In genomic region chr11:32057389-32057788, GRCm38 (mm10) we compare ENCODE assay signal across 16 mouse cellular contexts. TPM values are rescaled to one million over a fixed set of nuclear protein-coding genes. Genes with fewer than 3 reads are reported as not detected.
DNase-seq lines count a peak whose midpoint lies in the region; ATAC-seq and TF ChIP-seq lines count a peak whose summit lies in the region.
"Had no signal": no experiment of that assay in that cellular context is flagged by ENCODE, and none has a peak within 500 bp of the region (broad histone marks: within the 10 kb centered on the region; RNA-seq: fewer than 3 reads in every experiment).

No protein-coding gene starts in this region.

- peaks cover 17% of the 10 kb centered on the region for H3K4me1 ChIP-seq in forebrain, embryonic 12.5 days
- peaks cover 30% of the 10 kb centered on the region for H3K4me1 ChIP-seq in forebrain, embryonic 16.5 days (replicated peaks; ENCODE audit: control insufficient read depth, insufficient read depth, low read length)
- H3K4me1 ChIP-seq in hindbrain, postnatal 0 days (ENCODE audit: insufficient read depth, low read length): peaks cover 4% of the 10 kb centered on the region; the same call in 1 of the 2 replicates
- H3K4me1 ChIP-seq in midbrain, postnatal 0 days (ENCODE audit: insufficient read depth, low read length): peaks cover 8% of the 10 kb centered on the region
- H3K4me1 ChIP-seq in kidney, embryonic 14.5 days (ENCODE audit: control insufficient read depth, insufficient read depth, low read length): no peaks in the 10 kb centered on the region
- H3K4me1 ChIP-seq: kidney, embryonic 15.5 days had no signal

- H3K27ac ChIP-seq in forebrain, embryonic 12.5 days: 0 out of 2 replicates have a peak overlapping the region, but pooled peaks have one; percentile 31
- peak overlapping the region; percentile 73 for H3K27ac ChIP-seq in forebrain, embryonic 16.5 days (ENCODE audit: low read length)
- 0 out of 2 replicates have a peak overlapping the region, but pooled peaks have one; percentile 22 for H3K27ac ChIP-seq in hindbrain, postnatal 0 days
- peak overlapping the region; percentile 60 for H3K27ac ChIP-seq in midbrain, postnatal 0 days (ENCODE audit: low read depth, low read length)
- H3K27ac ChIP-seq in kidney, embryonic 14.5 days (ENCODE audit: low read depth, low read length): no peak overlapping the region
- H3K27ac ChIP-seq: embryonic facial prominence, embryonic 13.5 days; gastrocnemius, adult 2 months; heart, embryonic 13.5 days; kidney, embryonic 15.5 days had no signal

- no peak overlapping the region for H3K9ac ChIP-seq in forebrain, embryonic 12.5 days
- H3K9ac ChIP-seq in forebrain, embryonic 16.5 days (replicated peaks; ENCODE audit: low read depth, low read length): peak overlapping the region; percentile 16; the same call in 1 of the 2 replicates
- no peak overlapping the region for H3K9ac ChIP-seq in hindbrain, postnatal 0 days (replicated peaks; ENCODE audit: low read length)
- 0 out of 2 replicates have a peak overlapping the region, but pooled peaks have one; percentile 29 for H3K9ac ChIP-seq in midbrain, postnatal 0 days (replicated peaks; ENCODE audit: low read length, poor library complexity, severe bottlenecking)
- H3K9ac ChIP-seq in kidney, embryonic 14.5 days (ENCODE audit: low read depth, low read length): no peak overlapping the region
- H3K9ac ChIP-seq: embryonic facial prominence, embryonic 13.5 days; heart, embryonic 13.5 days; kidney, embryonic 15.5 days; lung, embryonic 14.5 days had no signal

- intact Hi-C loops in left cerebral cortex, postnatal 36 days (cut with DNase I): no loop called here

- H3K27me3 ChIP-seq in forebrain, embryonic 12.5 days: no peaks in the 10 kb centered on the region
- H3K27me3 ChIP-seq in forebrain, embryonic 16.5 days (replicated peaks; ENCODE audit: control insufficient read depth, insufficient read depth, low read length): no peaks in the 10 kb centered on the region
- no peaks in the 10 kb centered on the region for H3K27me3 ChIP-seq in hindbrain, postnatal 0 days (ENCODE audit: insufficient read depth, low read length)
- no peaks in the 10 kb centered on the region for H3K27me3 ChIP-seq in midbrain, postnatal 0 days (ENCODE audit: insufficient read depth, low read length)
- no peaks in the 10 kb centered on the region for H3K27me3 ChIP-seq in kidney, embryonic 14.5 days (ENCODE audit: control insufficient read depth, insufficient read depth, low read length)
- H3K27me3 ChIP-seq: embryonic facial prominence, embryonic 13.5 days; kidney, embryonic 15.5 days had no signal

- no peak overlapping the region for H3K4me3 ChIP-seq in forebrain, embryonic 12.5 days (replicated peaks)
- no peak overlapping the region for H3K4me3 ChIP-seq in forebrain, embryonic 16.5 days (replicated peaks; ENCODE audit: low read length)
- H3K4me3 ChIP-seq in hindbrain, postnatal 0 days (ENCODE audit: low read length): no peak overlapping the region
- no peak overlapping the region for H3K4me3 ChIP-seq in midbrain, postnatal 0 days (ENCODE audit: low read depth, low read length)
- no peak overlapping the region for H3K4me3 ChIP-seq in kidney, embryonic 14.5 days (ENCODE audit: low read length)
- H3K4me3 ChIP-seq: embryonic facial prominence, embryonic 13.5 days; gastrocnemius, adult 2 months; heart, embryonic 13.5 days; kidney, embryonic 15.5 days had no signal

- ATAC-seq in forebrain, embryonic 12.5 days (ENCODE audit: low FRiP score): 0 out of 2 replicates have a peak, but pooled peaks have one; percentile 27
- ATAC-seq in forebrain, embryonic 16.5 days: peak; percentile 15
- ATAC-seq in hindbrain, postnatal 0 days: peak; percentile 47
- ATAC-seq in midbrain, postnatal 0 days (ENCODE audit: low FRiP score): peak; percentile 15; the same call in 1 of the 2 replicates
- no peak for ATAC-seq in kidney, embryonic 14.5 days (ENCODE audit: low FRiP score, low TSS enrichment)

- peaks cover 37% of the 10 kb centered on the region for H3K36me3 ChIP-seq in forebrain, embryonic 12.5 days (replicated peaks)
- H3K36me3 ChIP-seq in forebrain, embryonic 16.5 days (ENCODE audit: control insufficient read depth, insufficient read depth): peaks cover 8% of the 10 kb centered on the region
- H3K36me3 ChIP-seq in hindbrain, postnatal 0 days (ENCODE audit: insufficient read depth, low read length): 0 out of 2 replicates have a peak, but pooled peaks cover 3% of the 10 kb centered on the region
- H3K36me3 ChIP-seq in midbrain, postnatal 0 days (ENCODE audit: insufficient read depth, low read length): peaks cover 15% of the 10 kb centered on the region
- no peaks in the 10 kb centered on the region for H3K36me3 ChIP-seq in kidney, embryonic 14.5 days (ENCODE audit: control insufficient read depth, insufficient read depth, low read length)
- H3K36me3 ChIP-seq: embryonic facial prominence, embryonic 13.5 days; G1E; heart, embryonic 13.5 days; kidney, embryonic 15.5 days had no signal

- H3K4me2 ChIP-seq in forebrain, embryonic 12.5 days: no peak overlapping the region
- H3K4me2 ChIP-seq in forebrain, embryonic 16.5 days (ENCODE audit: low read length): no peak overlapping the region
- no peak overlapping the region for H3K4me2 ChIP-seq in hindbrain, postnatal 0 days (ENCODE audit: low read depth, low read length)
- H3K4me2 ChIP-seq in midbrain, postnatal 0 days (ENCODE audit: low read depth, low read length, poor library complexity, severe bottlenecking): no peak overlapping the region
- H3K4me2 ChIP-seq in kidney, embryonic 14.5 days (replicated peaks; ENCODE audit: low read depth, low read length): no peak overlapping the region
- H3K4me2 ChIP-seq: embryonic facial prominence, embryonic 13.5 days; heart, embryonic 13.5 days; kidney, embryonic 15.5 days; lung, embryonic 14.5 days had no signal

- TF ChIP-seq CTCF in hindbrain, postnatal 0 days (IDR thresholded peaks at IDR 0.05; ENCODE audit: low read depth): no peak
- TF ChIP-seq CTCF in midbrain, postnatal 0 days (IDR thresholded peaks at IDR 0.05): no peak

- no peak for DNase-seq in hindbrain, postnatal 0 days (ENCODE audit: low spot score)
- no peak for DNase-seq in midbrain, postnatal 0 days (ENCODE audit: low spot score)
- no peak for DNase-seq in kidney, adult 8-10 months
- no peak for DNase-seq in layer of hippocampus, postnatal 25 days (ENCODE audit: extremely low spot score in 1 of 2, low spot score in 1 of 2)
- no peak for DNase-seq in left cerebral cortex, postnatal 36 days (ENCODE audit: low spot score in 2 of 2)
- DNase-seq: cerebellum, adult 11 months; gastrocnemius, adult 2 months; lung, embryonic 14.5 days; thymus, postnatal 36 days had no signal

- no peaks in the 10 kb centered on the region for H3K9me3 ChIP-seq in forebrain, embryonic 12.5 days
- H3K9me3 ChIP-seq in forebrain, embryonic 16.5 days (ENCODE audit: control insufficient read depth, low read length): no peaks in the 10 kb centered on the region
- no peaks in the 10 kb centered on the region for H3K9me3 ChIP-seq in hindbrain, postnatal 0 days (ENCODE audit: low read length)
- H3K9me3 ChIP-seq in midbrain, postnatal 0 days (ENCODE audit: low read length): no peaks in the 10 kb centered on the region
- H3K9me3 ChIP-seq in kidney, embryonic 14.5 days (ENCODE audit: control insufficient read depth, low read length): no peaks in the 10 kb centered on the region
- H3K9me3 ChIP-seq: embryonic facial prominence, embryonic 13.5 days; G1E; heart, embryonic 13.5 days; kidney, embryonic 15.5 days had no signal

- WGBS in forebrain, embryonic 12.5 days: 83% methylated on average over 11 of the region's 11 CpGs
- 77% methylated on average over 11 of the region's 11 CpGs for WGBS in forebrain, embryonic 16.5 days
- 60% methylated on average over 11 of the region's 11 CpGs for WGBS in hindbrain, postnatal 0 days
- 52% methylated on average over 11 of the region's 11 CpGs for WGBS in midbrain, postnatal 0 days
- 89% methylated on average over 11 of the region's 11 CpGs for WGBS in kidney, embryonic 14.5 days

RNA-seq across cellular contexts. Expression of gene Nsg2, which starts 57.1 kb away (rescaled TPM):
- polyA plus RNA-seq in forebrain, embryonic 12.5 days (2016; fragmentation: Nextera tagmentation; extraction: Ambion mirVana): 185 and 202 TPM in 2 replicates
- polyA plus RNA-seq in forebrain, embryonic 16.5 days (2015; fragmentation: Nextera tagmentation; extraction: Ambion mirVana): 770 and 805 TPM in 2 replicates
- 646 and 650 TPM in 2 replicates for total RNA-seq in hindbrain, postnatal 0 days (2014; rRNA removed)
- polyA plus RNA-seq in hindbrain, postnatal 0 days (2015; fragmentation: Nextera tagmentation; extraction: Ambion mirVana): 407 and 433 TPM in 2 replicates
- total RNA-seq in midbrain, postnatal 0 days (2014; rRNA removed): 1,042 and 1,173 TPM in 2 replicates
- 641 and 644 TPM in 2 replicates for polyA plus RNA-seq in midbrain, postnatal 0 days (2015; fragmentation: Nextera tagmentation; extraction: Ambion mirVana)
- 0.87 and 1.6 TPM in 2 replicates for polyA plus RNA-seq in kidney, embryonic 14.5 days (2014; fragmentation: Nextera tagmentation; extraction: Ambion mirVana)
- total RNA-seq in layer of hippocampus, postnatal 25 days (2021): 100 to 1,000 TPM; 682 to 735 TPM
- total RNA-seq in left cerebral cortex, postnatal 36 days (2021): 100 to 1,000 TPM; 603 to 618 TPM
- total RNA-seq: gastrocnemius, adult 2 months had no signal
- polyA plus RNA-seq: G1E had no signal

Comparison
In these comparisons a context has a peak if more than half of its experiments do, and no peak if none do; other contexts are left out.
1. H3K9ac ChIP-seq: peak in forebrain, embryonic 16.5 days (single experiment) and midbrain, postnatal 0 days (single experiment); none in forebrain, embryonic 12.5 days (single experiment), hindbrain, postnatal 0 days (single experiment) and kidney, embryonic 14.5 days (single experiment).
2. RNA of gene Nsg2, which starts 57.1 kb away (polyA plus RNA-seq): 770 to 805 TPM in forebrain, embryonic 16.5 days, 641 to 644 TPM in midbrain, postnatal 0 days, 407 to 433 TPM in hindbrain, postnatal 0 days and 185 to 202 TPM in forebrain, embryonic 12.5 days; 0.87 to 1.6 TPM in kidney, embryonic 14.5 days; every median in the first group is over 10 times any median in the second.